Mouse (Mus musculus) brain, embryonic 18.5 days (tissue): Measurements from ENCODE around the gene Shisa6.
"Not testable (repeated sequence)": the region's sequence is repeated elsewhere in the genome, so short reads cannot be mapped to it uniquely, and the experiment has no call there.

Experiments used
- DNase-seq: peaks from one replicate; pipeline ENCODE4 v3.0.0-alpha.2; 2012; ENCODE audit warnings: low read depth, low spot score

Shisa6 gene

GRCm38 (mm10) chr11:66482501-66482900 is 43.3 kb downstream of the Shisa6 start:
- DNase-seq: no peak

GRCm38 (mm10) chr11:66442631-66443030 is 83.1 kb downstream of the Shisa6 start:
- no peak for DNase-seq

DNA sequence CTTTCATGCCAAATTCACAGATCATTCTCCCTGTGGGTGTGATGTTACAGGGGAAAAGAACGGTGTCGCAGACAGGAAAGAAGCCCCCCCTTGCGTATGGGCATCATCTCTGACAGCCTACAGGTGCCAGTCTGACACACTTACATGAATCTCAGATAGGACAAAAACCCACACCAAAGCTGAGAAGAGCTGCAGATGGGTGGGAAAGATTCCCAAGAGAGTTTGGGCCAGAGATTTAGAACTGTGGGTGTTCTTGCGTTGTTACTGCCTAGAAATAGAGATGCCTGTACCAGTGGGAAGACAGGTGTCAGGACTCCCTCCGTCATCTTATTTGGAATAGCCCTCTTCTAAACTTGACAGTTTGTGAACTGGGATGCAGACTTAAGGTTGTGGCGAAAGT is 99.6 kb downstream of the Shisa6 start:
- no peak for DNase-seq

DNA sequence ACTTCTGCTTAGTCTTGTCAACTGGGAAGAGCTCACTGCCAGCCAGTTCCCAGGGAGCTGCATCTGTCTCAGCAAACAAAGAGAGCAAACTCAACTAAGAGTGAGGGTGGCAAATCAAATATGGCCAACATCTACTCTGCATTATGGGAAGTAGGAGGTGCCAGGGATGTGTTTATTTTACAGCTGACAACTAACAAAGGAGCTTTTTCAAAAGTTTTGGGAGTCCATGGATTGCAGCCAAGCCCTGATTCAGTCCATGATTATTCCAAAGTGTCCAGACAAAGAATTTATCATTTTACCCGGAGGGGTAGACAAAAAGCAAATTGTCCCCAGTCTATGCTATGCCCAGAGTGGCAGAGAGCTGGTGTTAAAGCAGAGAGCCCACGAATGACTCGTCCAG is 107.5 kb downstream of the Shisa6 start:
- DNase-seq: no peak

- not testable (repeated sequence) for DNase-seq
Measured at GRCm38 (mm10) chr11:66408721-66409120, 117.0 kb downstream of the Shisa6 start.

DNA sequence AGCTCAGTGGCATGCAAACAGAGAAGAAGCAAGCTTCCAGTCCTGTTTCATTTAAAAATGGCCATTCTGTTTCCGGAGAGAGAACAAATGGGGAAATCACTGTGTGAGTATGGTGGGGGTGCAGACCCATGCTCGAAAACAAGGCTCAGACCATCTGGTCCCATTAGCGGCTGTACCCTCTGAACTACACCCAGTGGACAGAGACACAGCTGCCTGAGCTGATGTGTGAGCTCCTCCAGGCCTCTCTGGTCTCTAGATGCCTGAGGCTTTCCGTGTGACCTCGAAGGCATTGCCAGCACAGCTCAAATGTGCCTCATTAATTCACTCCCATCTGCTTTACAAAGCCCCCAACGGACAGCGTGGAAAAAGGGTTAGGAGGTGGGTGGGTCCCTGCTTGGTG is 125.7 kb downstream of the Shisa6 start:
- DNase-seq: no peak

GRCm38 (mm10) chr11:66387561-66387960 is 138.2 kb downstream of the Shisa6 start:
- no peak for DNase-seq

- DNase-seq: no peak
Measured at GRCm38 (mm10) chr11:66371796-66372195, 154.0 kb downstream of the Shisa6 start.

GRCm38 (mm10) chr11:66369764-66370163 is 156.0 kb downstream of the Shisa6 start:
- DNase-seq: no peak

DNA sequence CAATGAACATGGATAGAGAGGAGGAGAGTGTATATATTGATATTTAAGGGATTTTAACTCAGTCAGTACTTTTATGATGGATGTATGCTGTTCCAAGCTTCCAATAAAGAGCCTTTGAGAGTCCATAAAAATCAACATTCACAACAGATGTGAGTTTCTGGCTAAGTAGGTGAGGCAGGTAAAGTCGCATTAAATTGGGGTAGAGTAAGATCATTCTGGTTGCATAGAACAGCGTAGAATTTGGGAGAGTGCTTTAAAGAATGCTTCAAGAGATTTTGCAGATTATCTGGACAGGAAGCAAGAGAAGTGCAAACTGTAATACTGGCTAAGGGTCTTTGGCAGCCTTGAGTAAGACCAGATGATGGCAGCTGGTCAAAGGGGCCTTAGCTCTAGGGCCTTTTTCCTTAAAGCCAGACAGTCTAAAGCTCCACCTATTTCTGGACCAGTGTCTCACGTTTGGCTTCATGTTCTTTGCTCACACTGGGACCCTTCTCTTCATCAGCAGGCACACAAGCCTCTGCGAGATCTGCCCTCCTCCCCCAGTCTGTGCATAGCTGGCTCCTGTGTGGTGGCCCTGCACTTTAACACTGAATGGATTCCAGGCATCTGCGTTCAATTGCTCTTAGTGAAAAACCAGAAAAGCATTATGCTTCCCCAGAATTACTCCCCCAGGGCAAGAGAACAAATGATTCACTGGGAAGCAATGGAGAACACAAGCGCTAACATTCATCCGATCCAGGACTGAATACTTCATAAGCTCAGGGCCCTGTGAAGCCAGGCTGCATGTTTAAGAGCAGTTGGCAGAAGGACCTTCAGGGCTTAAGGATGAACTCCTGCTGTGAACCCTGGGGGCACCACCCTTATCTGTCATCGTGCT is 158.7 kb downstream of the Shisa6 start:
- no peak for DNase-seq

DNA sequence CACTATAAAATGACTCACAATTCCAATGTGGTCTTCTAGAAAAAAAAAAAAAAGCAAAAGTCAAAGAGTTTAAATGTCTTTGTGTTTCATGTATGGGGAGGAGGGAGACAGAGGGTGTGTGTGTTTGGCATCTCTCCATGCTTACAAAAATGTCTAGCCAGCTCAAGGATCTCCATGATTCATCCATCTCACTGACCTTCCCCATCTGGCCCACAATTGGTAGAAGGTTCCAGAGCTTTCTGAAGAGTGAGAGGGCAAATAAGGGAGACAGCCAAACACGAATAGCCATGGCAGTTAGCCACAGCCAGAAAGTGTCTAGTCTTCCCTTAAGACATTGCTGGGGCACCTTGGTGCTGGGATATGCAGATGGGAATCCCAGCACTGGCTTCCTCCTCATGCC is 166.0 kb downstream of the Shisa6 start:
- DNase-seq: no peak

- DNase-seq: no peak
Measured at GRCm38 (mm10) chr11:66344822-66345221, 180.9 kb downstream of the Shisa6 start.

DNA sequence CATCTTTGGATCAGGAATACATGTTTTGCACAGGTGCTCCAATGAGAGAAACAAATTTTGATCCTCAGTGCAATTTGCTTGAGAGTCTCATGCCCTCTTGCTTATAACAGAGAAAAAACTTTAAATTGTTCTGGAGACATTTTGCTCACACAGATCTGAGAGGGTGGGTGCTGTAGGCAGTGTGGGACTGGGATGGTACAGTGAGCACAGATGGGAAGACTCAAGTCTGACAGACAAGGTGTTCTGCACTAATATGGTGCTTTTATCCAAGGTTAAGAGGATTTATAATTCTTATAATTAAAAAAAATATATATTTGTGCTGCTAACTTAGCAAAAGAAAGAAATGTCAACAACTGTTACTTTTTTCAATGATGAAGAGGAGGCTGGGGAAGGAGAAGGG is 189.5 kb downstream of the Shisa6 start:
- DNase-seq: no peak

GRCm38 (mm10) chr11:66312764-66313163 is 213.0 kb downstream of the Shisa6 start:
- DNase-seq: no peak

- no peak for DNase-seq
Measured at GRCm38 (mm10) chr11:66304396-66304795, 221.4 kb downstream of the Shisa6 start.

DNA sequence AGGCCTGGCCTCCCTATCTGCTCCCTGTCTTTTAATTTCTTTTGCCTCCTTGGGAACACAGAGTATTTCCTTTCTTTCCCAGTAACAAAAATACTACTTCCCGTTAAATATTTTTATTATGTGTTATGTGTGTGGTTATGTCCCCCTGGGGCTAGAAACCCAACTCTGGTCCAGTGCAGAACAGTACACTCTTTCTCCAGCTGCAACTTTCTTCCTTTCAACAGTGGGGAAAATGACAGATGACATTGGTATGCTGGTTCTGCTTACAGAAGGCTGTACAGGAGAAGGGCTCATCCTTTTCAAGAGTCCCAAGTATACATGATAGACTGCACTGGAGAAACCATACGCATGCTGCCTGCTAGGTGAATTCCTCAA is 251.1 kb downstream of the Shisa6 start:
- no peak for DNase-seq

- DNase-seq: peak; percentile 64
Measured at GRCm38 (mm10) chr11:66273904-66274706, 251.7 kb downstream of the Shisa6 start.

DNA sequence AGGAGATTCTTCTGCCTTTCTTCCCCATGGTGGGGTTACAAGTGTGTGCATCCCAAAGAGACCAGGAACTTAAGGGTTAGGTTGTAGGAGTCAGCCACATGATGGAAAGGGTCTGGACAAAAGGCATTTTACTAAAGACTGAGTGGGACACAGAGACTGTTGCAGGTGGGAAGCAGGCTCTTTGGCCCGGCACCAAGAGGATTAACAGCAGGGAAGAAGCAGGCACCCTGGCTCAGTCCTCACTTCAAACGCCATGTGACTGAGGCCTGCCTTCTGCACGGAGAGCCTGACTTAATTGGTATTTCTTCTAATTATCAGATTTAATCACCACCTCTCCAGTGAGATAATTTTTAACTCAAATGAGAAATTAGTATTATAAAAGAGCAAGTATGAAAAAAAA is 258.7 kb downstream of the Shisa6 start:
- DNase-seq: no peak

DNA sequence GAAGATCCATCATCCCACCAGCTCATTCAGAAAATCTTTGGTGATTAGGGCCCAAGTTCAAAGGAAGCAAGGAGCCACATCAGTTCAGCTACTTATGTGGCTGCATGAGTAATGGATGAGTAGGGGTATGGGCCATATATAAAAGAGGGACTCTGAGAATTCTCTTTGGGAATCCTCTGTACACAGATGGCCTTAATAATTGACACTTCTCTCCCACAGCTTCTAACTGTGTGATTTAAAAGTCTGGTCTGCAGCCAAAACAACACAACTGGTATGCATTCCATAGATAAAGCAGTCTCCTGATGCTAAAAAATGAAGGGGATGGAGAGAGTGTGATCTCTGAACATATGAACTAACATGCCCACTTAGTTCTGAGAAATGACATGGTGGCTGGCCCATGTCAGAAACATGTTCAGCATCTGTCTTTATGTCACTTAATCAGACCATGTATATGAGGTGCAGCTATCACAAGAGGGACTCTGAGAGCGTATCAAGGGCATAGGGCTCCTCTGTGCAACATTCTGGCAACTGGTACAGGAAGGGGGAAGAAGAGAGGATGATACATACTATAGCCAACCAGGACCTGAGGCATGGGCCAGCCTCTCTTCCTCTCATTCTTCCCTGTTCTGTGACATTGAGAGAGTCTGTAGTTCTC is 260.3 kb downstream of the Shisa6 start:
- DNase-seq: no peak

DNA sequence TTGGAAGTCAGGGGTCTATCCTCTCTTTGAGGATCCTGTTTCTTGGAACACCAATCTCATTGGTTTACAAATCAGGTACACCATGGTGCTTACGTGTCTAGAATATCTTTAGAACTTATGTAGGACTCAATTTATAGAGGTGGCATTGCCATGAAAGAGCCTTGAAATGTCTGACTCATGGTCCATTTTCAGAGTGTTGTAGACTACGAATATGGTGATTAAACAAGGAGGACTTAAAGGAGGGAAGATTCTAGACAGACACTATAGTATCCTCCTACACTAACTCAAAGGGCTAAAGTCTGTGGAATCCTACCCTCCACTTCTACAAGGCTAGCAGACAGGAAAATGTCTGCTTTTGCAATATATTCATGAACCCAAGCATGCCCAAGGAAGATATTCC is 265.6 kb downstream of the Shisa6 start:
- DNase-seq: no peak

- DNase-seq: no peak
Measured at GRCm38 (mm10) chr11:66258851-66259250, 266.9 kb downstream of the Shisa6 start.

GRCm38 (mm10) chr11:66247115-66247514 is 278.6 kb downstream of the Shisa6 start:
- DNase-seq: no peak
